Mouse (Mus musculus): Measurements from ENCODE around the gene Ip6k3.

Gene Ip6k3

GRCm38 (mm10) chr17:27154881-27155280 is 12.7 kb downstream of the Ip6k3 start:
- no peak for DNase-seq (ENCODE audit: extremely low read depth, low read depth, low spot score)

- no peak for DNase-seq (ENCODE audit: extremely low read depth, low read depth, low spot score)
Measured at GRCm38 (mm10) chr17:27154256-27154655, 13.3 kb downstream of the Ip6k3 start.

- no peak for DNase-seq (ENCODE audit: extremely low read depth, low read depth, low spot score)
Measured at GRCm38 (mm10) chr17:27153773-27154193, 13.8 kb downstream of the Ip6k3 start.

GRCm38 (mm10) chr17:27152976-27153723 is 14.4 kb downstream of the Ip6k3 start:
- no peak for DNase-seq (ENCODE audit: extremely low read depth, low read depth, low spot score)

- no peak for DNase-seq (ENCODE audit: extremely low read depth, low read depth, low spot score)
Measured at GRCm38 (mm10) chr17:27151411-27151810, 16.2 kb downstream of the Ip6k3 start.

GRCm38 (mm10) chr17:27150871-27151270 is 16.7 kb downstream of the Ip6k3 start:
- no peak for DNase-seq (ENCODE audit: extremely low read depth, low read depth, low spot score)

- DNase-seq (ENCODE audit: extremely low read depth, low read depth, low spot score): no peak
Measured at GRCm38 (mm10) chr17:27146323-27146923, 21.2 kb downstream of the Ip6k3 start.

- no peak for DNase-seq (ENCODE audit: extremely low read depth, low read depth, low spot score)
Measured at GRCm38 (mm10) chr17:27144152-27144551, 23.4 kb downstream of the Ip6k3 start.

- no peak for DNase-seq (ENCODE audit: extremely low read depth, low read depth, low spot score)
Measured at GRCm38 (mm10) chr17:27141971-27142450, 25.6 kb downstream of the Ip6k3 start.

GRCm38 (mm10) chr17:27140262-27140661 is 27.3 kb downstream of the Ip6k3 start:
- no peak for DNase-seq (ENCODE audit: extremely low read depth, low read depth, low spot score)

GRCm38 (mm10) chr17:27139304-27139703 is 28.3 kb downstream of the Ip6k3 start:
- DNase-seq (ENCODE audit: extremely low read depth, low read depth, low spot score): no peak

GRCm38 (mm10) chr17:27138396-27138795 is 29.2 kb downstream of the Ip6k3 start:
- no peak for DNase-seq (ENCODE audit: extremely low read depth, low read depth, low spot score)

- DNase-seq (ENCODE audit: extremely low read depth, low read depth, low spot score): no peak
Measured at GRCm38 (mm10) chr17:27134715-27135114, 32.9 kb downstream of the Ip6k3 start.

GRCm38 (mm10) chr17:27134187-27134586 is 33.4 kb downstream of the Ip6k3 start:
- no peak for DNase-seq (ENCODE audit: extremely low read depth, low read depth, low spot score)

GRCm38 (mm10) chr17:27133551-27134141 is 33.9 kb downstream of the Ip6k3 start, which contains the start of gene Uqcc2:
TSS of gene Uqcc2 (minus strand) at chr17:27133916.
- DNase-seq (ENCODE audit: extremely low read depth, low read depth, low spot score): peak; percentile 37

- no peak for DNase-seq (ENCODE audit: extremely low read depth, low read depth, low spot score)
Measured at GRCm38 (mm10) chr17:27132238-27132637, 35.4 kb downstream of the Ip6k3 start.

- DNase-seq (ENCODE audit: extremely low read depth, low read depth, low spot score): peak; percentile 64
Measured at GRCm38 (mm10) chr17:27131240-27131665, 36.3 kb downstream of the Ip6k3 start.

GRCm38 (mm10) chr17:27130246-27130645 is 37.3 kb downstream of the Ip6k3 start:
- no peak for DNase-seq (ENCODE audit: extremely low read depth, low read depth, low spot score)

- DNase-seq (ENCODE audit: extremely low read depth, low read depth, low spot score): no peak
Measured at GRCm38 (mm10) chr17:27129819-27130218, 37.8 kb downstream of the Ip6k3 start.

GRCm38 (mm10) chr17:27129291-27129690 is 38.3 kb downstream of the Ip6k3 start:
- DNase-seq (ENCODE audit: extremely low read depth, low read depth, low spot score): no peak

- DNase-seq (ENCODE audit: extremely low read depth, low read depth, low spot score): no peak
Measured at GRCm38 (mm10) chr17:27128189-27128588, 39.4 kb downstream of the Ip6k3 start.

- no peak for DNase-seq (ENCODE audit: extremely low read depth, low read depth, low spot score)
Measured at GRCm38 (mm10) chr17:27126974-27127373, 40.6 kb downstream of the Ip6k3 start.

All from fat pad, adult 2 months (tissue).